Mouse (Mus musculus) heart, embryonic 10.5 days (tissue): ENCODE data around the gene Morc2a. TPM values are rescaled to one million over a fixed set of nuclear protein-coding genes. Genes with fewer than 3 reads are reported as not detected.

ENCODE experiments used
- DNase-seq: peaks from one replicate; pipeline ENCODE4 v3.0.0-alpha.2; 2017; ENCODE audit warnings: low spot score
- H3K27ac ChIP-seq: fragments of 300-500 bp; sonication (generic); 2 replicates; pipeline ENCODE4 v1.5.1; 2016; ENCODE audit warnings: mild to moderate bottlenecking
- H3K27me3 ChIP-seq: fragments of 300-500 bp; sonication (generic); 2 replicates; pipeline ENCODE4 v1.6.1; 2016; ENCODE audit warnings: mild to moderate bottlenecking; ENCODE audit not compliant: poor library complexity, insufficient read depth, severe bottlenecking
- H3K36me3 ChIP-seq: fragments of 300-500 bp; sonication (generic); 2 replicates; pipeline ENCODE4 v1.6.1; 2016; ENCODE audit warnings: mild to moderate bottlenecking, moderate library complexity
- H3K4me1 ChIP-seq: fragments of 300-500 bp; sonication (generic); 2 replicates; pipeline ENCODE4 v1.6.1; 2016; ENCODE audit warnings: mild to moderate bottlenecking
- H3K4me3 ChIP-seq: fragments of 300-500 bp; sonication (generic); 2 replicates; pipeline ENCODE4 v1.5.1; 2016; ENCODE audit warnings: mild to moderate bottlenecking, moderate library complexity
- H3K9me3 ChIP-seq: fragments of 300-500 bp; sonication (generic); 2 replicates; pipeline ENCODE4 v1.6.1; 2016; ENCODE audit warnings: mild to moderate bottlenecking, moderate library complexity
- WGBS: fragments of 180-500 bp; shearing (Covaris S2); methylation state at CpG from one replicate; pipeline ENCODE4 v1.1.7; 2016; 5-methylcytosine and 5-hydroxymethylcytosine counted together
- polyA plus RNA-seq: library from polyadenylated mRNA; unstranded; fragments of >200 nt; fragmentation: Nextera tagmentation; extraction: Ambion mirVana; gene quantifications from 2 replicates; pipeline ENCODE4 v1.2.1, GENCODE M21; 2016

Gene Morc2a
- polyA plus RNA-seq, 1 experiment from 2014 or later, result 32.6 TPM

- H3K36me3 ChIP-seq, result peaks cover 57% of the 10 kb centered on the region
- no peaks in the 10 kb centered on the region for H3K27me3 ChIP-seq
- H3K9me3 ChIP-seq, result no peaks in the 10 kb centered on the region
- no peaks in the 10 kb centered on the region for H3K4me1 ChIP-seq
- WGBS, result 92% methylated on average over 2 of the region's 2 CpGs
- no peak overlapping the region for H3K4me3 ChIP-seq
- DNase-seq, result no peak
- no peak overlapping the region for H3K27ac ChIP-seq
Measured at GRCm38 (mm10) chr11:3661964-3662363, 13.0 kb downstream of the Morc2a start.

- H3K27me3 ChIP-seq, result no peaks in the 10 kb centered on the region
- H3K36me3 ChIP-seq, result peaks cover 90% of the 10 kb centered on the region
- 93% methylated on average over 3 of the region's 3 CpGs for WGBS
- H3K4me3 ChIP-seq, result no peak overlapping the region
- H3K4me1 ChIP-seq, result no peaks in the 10 kb centered on the region
- no peaks in the 10 kb centered on the region for H3K9me3 ChIP-seq
- no peak for DNase-seq
- H3K27ac ChIP-seq, result no peak overlapping the region
Measured at GRCm38 (mm10) chr11:3667506-3667905, 18.5 kb downstream of the Morc2a start.

- 93% methylated on average over 2 of the region's 2 CpGs for WGBS
- Histone ChIP-seq H3K4me1 (no peaks in the 10 kb centered on the region), H3K4me3 (no peak overlapping the region), H3K27ac (no peak overlapping the region), H3K36me3 (peaks cover 92% of the 10 kb centered on the region), H3K9me3 (no peaks in the 10 kb centered on the region), H3K27me3 (no peaks in the 10 kb centered on the region)
- no peak for DNase-seq
Measured at GRCm38 (mm10) chr11:3668768-3669167, 19.8 kb downstream of the Morc2a start.

- H3K27ac ChIP-seq, result no peak overlapping the region
- H3K27me3 ChIP-seq, result no peaks in the 10 kb centered on the region
- H3K4me3 ChIP-seq, result no peak overlapping the region
- H3K36me3 ChIP-seq, result peaks cover 92% of the 10 kb centered on the region
- no peak for DNase-seq
- H3K9me3 ChIP-seq, result no peaks in the 10 kb centered on the region
- no peaks in the 10 kb centered on the region for H3K4me1 ChIP-seq
Measured at GRCm38 (mm10) chr11:3669849-3670248, 20.9 kb downstream of the Morc2a start.

- 91% methylated on average over 1 of the region's 1 CpGs for WGBS
- no peak for DNase-seq
- Histone ChIP-seq H3K9me3 (no peaks in the 10 kb centered on the region), H3K36me3 (peaks cover 97% of the 10 kb centered on the region), H3K4me3 (no peak overlapping the region), H3K27me3 (no peaks in the 10 kb centered on the region), H3K27ac (no peak overlapping the region), H3K4me1 (no peaks in the 10 kb centered on the region)
Measured at GRCm38 (mm10) chr11:3671000-3671628, 22.1 kb downstream of the Morc2a start.

GRCm38 (mm10) chr11:3674545-3674944, 25.6 kb downstream of the Morc2a start:
- Histone ChIP-seq H3K27me3 (no peaks in the 10 kb centered on the region), H3K36me3 (peaks cover 100% of the 10 kb centered on the region), H3K27ac (no peak overlapping the region), H3K4me1 (no peaks in the 10 kb centered on the region), H3K4me3 (no peak overlapping the region), H3K9me3 (no peaks in the 10 kb centered on the region)
- DNase-seq, result no peak
- 90% methylated on average over 4 of the region's 4 CpGs for WGBS

GRCm38 (mm10) chr11:3676423-3676822, 27.4 kb downstream of the Morc2a start:
- Histone ChIP-seq H3K27ac (no peak overlapping the region), H3K4me1 (no peaks in the 10 kb centered on the region), H3K9me3 (no peaks in the 10 kb centered on the region), H3K27me3 (no peaks in the 10 kb centered on the region), H3K36me3 (peaks cover 99% of the 10 kb centered on the region), H3K4me3 (no peak overlapping the region)
- DNase-seq, result no peak
- 86% methylated on average over 5 of the region's 5 CpGs for WGBS

GRCm38 (mm10) chr11:3677204-3677603, 28.2 kb downstream of the Morc2a start:
- 78% methylated on average over 6 of the region's 6 CpGs for WGBS
- no peaks in the 10 kb centered on the region for H3K9me3 ChIP-seq
- H3K4me1 ChIP-seq, result no peaks in the 10 kb centered on the region
- H3K27me3 ChIP-seq, result no peaks in the 10 kb centered on the region
- peaks cover 98% of the 10 kb centered on the region for H3K36me3 ChIP-seq
- no peak for DNase-seq
- H3K4me3 ChIP-seq, result no peak overlapping the region
- H3K27ac ChIP-seq, result no peak overlapping the region

- DNase-seq, result no peak
- H3K9me3 ChIP-seq, result no peaks in the 10 kb centered on the region
- H3K27me3 ChIP-seq, result no peaks in the 10 kb centered on the region
- 96% methylated on average over 3 of the region's 3 CpGs for WGBS
- no peak overlapping the region for H3K4me3 ChIP-seq
- H3K36me3 ChIP-seq, result peaks cover 96% of the 10 kb centered on the region
- H3K27ac ChIP-seq, result no peak overlapping the region
- no peaks in the 10 kb centered on the region for H3K4me1 ChIP-seq
Measured at GRCm38 (mm10) chr11:3679771-3680170, 30.8 kb downstream of the Morc2a start.

GRCm38 (mm10) chr11:3683696-3684095, 34.7 kb downstream of the Morc2a start:
- Histone ChIP-seq H3K4me3 (no peak overlapping the region), H3K27me3 (no peaks in the 10 kb centered on the region), H3K27ac (no peak overlapping the region), H3K9me3 (no peaks in the 10 kb centered on the region), H3K36me3 (peaks cover 96% of the 10 kb centered on the region), H3K4me1 (no peaks in the 10 kb centered on the region)
- 90% methylated on average over 11 of the region's 11 CpGs for whole genome bisulfite sequencing
- no peak for DNase-seq

- no peak overlapping the region for H3K4me3 ChIP-seq
- H3K9me3 ChIP-seq, result no peaks in the 10 kb centered on the region
- WGBS, result 95% methylated on average over 1 of the region's 1 CpGs
- H3K27ac ChIP-seq, result no peak overlapping the region
- no peaks in the 10 kb centered on the region for H3K4me1 ChIP-seq
- H3K27me3 ChIP-seq, result no peaks in the 10 kb centered on the region
- H3K36me3 ChIP-seq, result peaks cover 96% of the 10 kb centered on the region
- DNase-seq, result no peak
Measured at GRCm38 (mm10) chr11:3684232-3684631, 35.2 kb downstream of the Morc2a start.

- WGBS, result 91% methylated on average over 5 of the region's 5 CpGs
- Histone ChIP-seq H3K36me3 (peaks cover 96% of the 10 kb centered on the region), H3K9me3 (no peaks in the 10 kb centered on the region), H3K4me3 (no peak overlapping the region), H3K27me3 (no peaks in the 10 kb centered on the region), H3K4me1 (no peaks in the 10 kb centered on the region), H3K27ac (no peak overlapping the region)
- no peak for DNase-seq
Measured at GRCm38 (mm10) chr11:3684723-3685430, 35.9 kb downstream of the Morc2a start.

GRCm38 (mm10) chr11:3685431-3685830, 36.4 kb downstream of the Morc2a start:
- no peaks in the 10 kb centered on the region for H3K9me3 ChIP-seq

More at GRCm38 (mm10) chr11:3685431-3685830, 36.4 kb downstream of the Morc2a start:
- no peak overlapping the region for H3K4me3 ChIP-seq
- WGBS, result 90% methylated on average over 8 of the region's 8 CpGs
- no peak for DNase-seq
- no peaks in the 10 kb centered on the region for H3K27me3 ChIP-seq
- no peaks in the 10 kb centered on the region for H3K4me1 ChIP-seq
- H3K36me3 ChIP-seq, result peaks cover 96% of the 10 kb centered on the region
- H3K27ac ChIP-seq, result no peak overlapping the region
